Mouse (Mus musculus): Measurements from ENCODE around the gene Psmg3. TPM values are rescaled to one million over a fixed set of nuclear protein-coding genes. Genes with fewer than 3 reads are reported as not detected.

Gene Psmg3
- polyA plus RNA-seq, 1 experiment, result 24.4 TPM

GRCm38 (mm10) chr5:139791227-139792158 is 35.2 kb downstream of the Psmg3 start, which contains the start of gene Mafk:
Mafk (plus strand) TSS chr5:139791513.
- Histone ChIP-seq H3K4me3 (replicated peaks; ENCODE audit: extremely low read depth, low read depth, low read length) (peak within 1 kb of the TSS; percentile 92), H3K4me1 (ENCODE audit: control insufficient read depth, insufficient read depth, low read length) (peaks cover 37% of the 10 kb centered on the region)

GRCm38 (mm10) chr5:139789466-139789865 is 37.2 kb downstream of the Psmg3 start:
- TF ChIP-seq POLR2A (IDR thresholded peaks at IDR 0.05; ENCODE audit: borderline replicate concordance, extremely low read depth, low read depth, low read length) (no peak), CTCF (IDR thresholded peaks at IDR 0.05; ENCODE audit: insufficient read depth, low read length) (no peak)
- WGBS, result 62% methylated on average over 4 of the region's 4 CpGs
- Histone ChIP-seq H3K4me1 (ENCODE audit: control insufficient read depth, insufficient read depth, low read length) (peaks cover 18% of the 10 kb centered on the region), H3K4me3 (replicated peaks; ENCODE audit: extremely low read depth, low read depth, low read length) (no peak overlapping the region)
- DNase-seq, result no peak

More at GRCm38 (mm10) chr5:139791227-139792158, 35.2 kb downstream of the Psmg3 start, which contains the start of gene Mafk:
- TF ChIP-seq POLR2A (IDR thresholded peaks at IDR 0.05; ENCODE audit: borderline replicate concordance, extremely low read depth, low read depth, low read length) (peak; percentile 96), CTCF (IDR thresholded peaks at IDR 0.05; ENCODE audit: insufficient read depth, low read length) (no peak)
- peak; percentile 99 for DNase-seq
- WGBS, result 1% methylated on average over 92 of the region's 92 CpGs

GRCm38 (mm10) chr5:139781406-139781805 is 45.3 kb downstream of the Psmg3 start:
- no peaks in the 10 kb centered on the region for H3K4me1 ChIP-seq (ENCODE audit: control insufficient read depth, insufficient read depth, low read length)
- H3K4me3 ChIP-seq (replicated peaks; ENCODE audit: extremely low read depth, low read depth, low read length), result no peak overlapping the region
- TF ChIP-seq POLR2A (IDR thresholded peaks at IDR 0.05; ENCODE audit: borderline replicate concordance, extremely low read depth, low read depth, low read length), result no peak
- no peak for TF ChIP-seq CTCF (IDR thresholded peaks at IDR 0.05; ENCODE audit: insufficient read depth, low read length)
- 68% methylated on average over 8 of the region's 8 CpGs for WGBS
- no peak for DNase-seq

GRCm38 (mm10) chr5:139776966-139777365 is 49.7 kb downstream of the Psmg3 start:
- H3K4me3 ChIP-seq (replicated peaks; ENCODE audit: extremely low read depth, low read depth, low read length), result no peak overlapping the region
- no peaks in the 10 kb centered on the region for H3K4me1 ChIP-seq (ENCODE audit: control insufficient read depth, insufficient read depth, low read length)
- DNase-seq, result no peak
- 65% methylated on average over 5 of the region's 5 CpGs for WGBS
- TF ChIP-seq POLR2A (IDR thresholded peaks at IDR 0.05; ENCODE audit: borderline replicate concordance, extremely low read depth, low read depth, low read length), result no peak
- no peak for TF ChIP-seq CTCF (IDR thresholded peaks at IDR 0.05; ENCODE audit: insufficient read depth, low read length)

- no peaks in the 10 kb centered on the region for H3K4me1 ChIP-seq (ENCODE audit: control insufficient read depth, insufficient read depth, low read length)
- TF ChIP-seq POLR2A (IDR thresholded peaks at IDR 0.05; ENCODE audit: borderline replicate concordance, extremely low read depth, low read depth, low read length) (peak; percentile 60; the same call in 1 of the 2 replicates), CTCF (IDR thresholded peaks at IDR 0.05; ENCODE audit: insufficient read depth, low read length) (peak; percentile 97)
- peak; percentile 93 for DNase-seq
- H3K4me3 ChIP-seq (replicated peaks; ENCODE audit: extremely low read depth, low read depth, low read length), result peak within 1 kb of the TSS; percentile 71
- under 1% methylated on average over 55 of the region's 55 CpGs for WGBS
These were observed 51.3 kb downstream of the Psmg3 start, which contains the start of gene Ints1 for GRCm38 (mm10) chr5:139775216-139775926. Ints1 (minus strand) TSS chr5:139775674.

Other genes starting within 250 kb of the Psmg3 start
- gene Micall2, start 90.5 kb downstream of the Psmg3 start, polyA plus RNA-seq (2012; rRNA removed), result 3.7 and 5.0 TPM in 2 replicates
- 51.0 and 56.4 TPM in 2 replicates for gene Ints1, start 51.2 kb downstream of the Psmg3 start, polyA plus RNA-seq (2012; rRNA removed)
- 49.1 and 55.6 TPM in 2 replicates for gene Mafk, start 35.4 kb downstream of the Psmg3 start, polyA plus RNA-seq (2012; rRNA removed)
- gene Tmem184a, start 7.0 kb downstream of the Psmg3 start, polyA plus RNA-seq (2012; rRNA removed), result 53.9 and 61.2 TPM in 2 replicates
- not detected in 2 replicates for gene Gm26938, start 478 bp downstream of the Psmg3 start, polyA plus RNA-seq (2012; rRNA removed)
- gene Elfn1, start 81.1 kb upstream of the Psmg3 start, polyA plus RNA-seq (2012; rRNA removed), result 22.5 and 27.8 TPM in 2 replicates

Data from lung, adult 2 months (tissue).